Mouse (Mus musculus): ENCODE data around the gene Msi2. TPM values are rescaled to one million over a fixed set of nuclear protein-coding genes. Genes with fewer than 3 reads are reported as not detected.

Msi2 gene
- polyA plus RNA-seq, 1 experiment from 2014 or later, result 29.9 TPM

DNA sequence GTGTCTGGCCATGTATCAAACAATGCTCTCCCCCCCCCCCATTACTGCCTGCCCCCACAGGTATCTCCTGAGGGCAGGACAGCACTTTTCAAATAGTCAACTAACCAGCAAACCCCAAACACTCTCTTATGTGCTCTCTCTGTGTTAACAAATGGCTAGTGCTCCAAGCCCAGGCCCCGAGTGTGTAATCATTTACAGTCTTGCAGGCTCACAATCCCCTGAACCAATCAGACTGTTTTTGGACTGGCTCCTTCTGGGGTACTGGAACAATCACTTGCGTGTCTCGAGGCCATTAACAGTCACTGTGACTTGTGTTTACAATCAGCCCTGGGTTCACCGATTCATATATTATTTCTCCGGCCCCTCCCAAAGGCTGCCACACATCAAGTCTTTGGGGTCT is 423.0 kb downstream of the Msi2 start:
- peaks cover 8% of the 10 kb centered on the region; the same call in 1 of the 2 replicates for H3K27me3 ChIP-seq (ENCODE audit: insufficient read depth, poor library complexity, severe bottlenecking)
- H3K9me3 ChIP-seq, result no peaks in the 10 kb centered on the region
- peaks cover 85% of the 10 kb centered on the region for H3K4me1 ChIP-seq (replicated peaks)
- H3K4me3 ChIP-seq, result peak overlapping the region; percentile 50
- no peaks in the 10 kb centered on the region for H3K36me3 ChIP-seq
- 69% methylated on average over 5 of the region's 5 CpGs for WGBS
- H3K27ac ChIP-seq, result peak overlapping the region; percentile 91
- DNase-seq (ENCODE audit: low spot score), result no peak

DNA sequence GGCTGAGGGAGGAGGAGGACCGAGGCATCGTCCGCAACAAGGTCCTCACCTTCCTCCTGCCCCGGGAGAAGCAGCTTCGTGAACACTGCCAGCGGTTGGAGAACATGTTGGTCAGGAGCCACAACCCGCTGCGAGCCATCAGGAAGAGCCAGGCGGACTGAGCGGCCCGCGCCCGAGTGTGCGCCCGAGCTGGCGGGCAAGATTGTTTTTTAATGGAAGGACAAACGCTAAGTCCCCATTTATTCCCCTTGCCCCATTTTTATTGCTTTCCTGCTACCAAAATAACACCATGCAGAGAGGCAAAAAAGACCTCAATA is 424.0 kb downstream of the Msi2 start:
- Histone ChIP-seq H3K27ac (peak overlapping the region; percentile 91), H3K36me3 (no peaks in the 10 kb centered on the region), H3K9me3 (no peaks in the 10 kb centered on the region), H3K27me3 (ENCODE audit: insufficient read depth, poor library complexity, severe bottlenecking) (peaks cover 8% of the 10 kb centered on the region; the same call in 1 of the 2 replicates), H3K4me1 (replicated peaks) (peaks cover 79% of the 10 kb centered on the region), H3K4me3 (peak overlapping the region; percentile 50)
- WGBS, result 24% methylated on average over 17 of the region's 17 CpGs
- no peak for DNase-seq (ENCODE audit: low spot score)

- peak; percentile 60 for DNase-seq (ENCODE audit: low spot score)
- Histone ChIP-seq H3K27me3 (ENCODE audit: insufficient read depth, poor library complexity, severe bottlenecking) (peaks cover 13% of the 10 kb centered on the region; the same call in 1 of the 2 replicates), H3K27ac (peak within 1 kb of the TSS; percentile 91), H3K4me3 (peak within 1 kb of the TSS; percentile 50), H3K36me3 (no peaks in the 10 kb centered on the region), H3K4me1 (replicated peaks) (peaks cover 84% of the 10 kb centered on the region), H3K9me3 (no peaks in the 10 kb centered on the region)
- WGBS, result 25% methylated on average over 20 of the region's 20 CpGs
Measured at GRCm38 (mm10) chr11:88293631-88294393, 424.5 kb downstream of the Msi2 start, which contains the start of gene Ccdc182. Gene Ccdc182 (plus strand): TSS chr11:88294058.

- WGBS, result 43% methylated on average over 4 of the region's 4 CpGs
- DNase-seq (ENCODE audit: low spot score), result peak; percentile 36
- peaks cover 72% of the 10 kb centered on the region for H3K4me1 ChIP-seq (replicated peaks)
- no peak overlapping the region for H3K4me3 ChIP-seq
- no peaks in the 10 kb centered on the region for H3K9me3 ChIP-seq
- peak overlapping the region; percentile 91 for H3K27ac ChIP-seq
- H3K27me3 ChIP-seq (ENCODE audit: insufficient read depth, poor library complexity, severe bottlenecking), result peaks cover 19% of the 10 kb centered on the region
- no peaks in the 10 kb centered on the region for H3K36me3 ChIP-seq
Measured at GRCm38 (mm10) chr11:88291688-88292087, 426.6 kb downstream of the Msi2 start.

GRCm38 (mm10) chr11:88291245-88291644 is 427.1 kb downstream of the Msi2 start:
- Histone ChIP-seq H3K4me3 (no peak overlapping the region), H3K9me3 (no peaks in the 10 kb centered on the region), H3K36me3 (no peaks in the 10 kb centered on the region), H3K27me3 (ENCODE audit: insufficient read depth, poor library complexity, severe bottlenecking) (peaks cover 19% of the 10 kb centered on the region), H3K27ac (peak overlapping the region; percentile 91), H3K4me1 (replicated peaks) (peaks cover 70% of the 10 kb centered on the region)
- no peak for DNase-seq (ENCODE audit: low spot score)
- WGBS, result 70% methylated on average over 4 of the region's 4 CpGs

Other genes starting within 250 kb of the Msi2 start
- gene Akap1, start 146.1 kb upstream of the Msi2 start, polyA plus RNA-seq (2016; fragmentation: Nextera tagmentation; extraction: Ambion mirVana), result 17.7 and 19.6 TPM in 2 replicates
- gene Scpep1, start 237.0 kb upstream of the Msi2 start, polyA plus RNA-seq (2016; fragmentation: Nextera tagmentation; extraction: Ambion mirVana), result 57.4 and 75.7 TPM in 2 replicates
- gene Elobl, start 248.4 kb upstream of the Msi2 start, polyA plus RNA-seq (2016; fragmentation: Nextera tagmentation; extraction: Ambion mirVana), result not detected in 2 replicates